Mouse (Mus musculus): ENCODE data around the gene Gas1. TPM values are rescaled to one million over a fixed set of nuclear protein-coding genes. Genes with fewer than 3 reads are reported as not detected.

The Gas1 gene
- polyA plus RNA-seq (2012; rRNA removed) = 98.9 and 130 TPM in 2 replicates

DNA sequence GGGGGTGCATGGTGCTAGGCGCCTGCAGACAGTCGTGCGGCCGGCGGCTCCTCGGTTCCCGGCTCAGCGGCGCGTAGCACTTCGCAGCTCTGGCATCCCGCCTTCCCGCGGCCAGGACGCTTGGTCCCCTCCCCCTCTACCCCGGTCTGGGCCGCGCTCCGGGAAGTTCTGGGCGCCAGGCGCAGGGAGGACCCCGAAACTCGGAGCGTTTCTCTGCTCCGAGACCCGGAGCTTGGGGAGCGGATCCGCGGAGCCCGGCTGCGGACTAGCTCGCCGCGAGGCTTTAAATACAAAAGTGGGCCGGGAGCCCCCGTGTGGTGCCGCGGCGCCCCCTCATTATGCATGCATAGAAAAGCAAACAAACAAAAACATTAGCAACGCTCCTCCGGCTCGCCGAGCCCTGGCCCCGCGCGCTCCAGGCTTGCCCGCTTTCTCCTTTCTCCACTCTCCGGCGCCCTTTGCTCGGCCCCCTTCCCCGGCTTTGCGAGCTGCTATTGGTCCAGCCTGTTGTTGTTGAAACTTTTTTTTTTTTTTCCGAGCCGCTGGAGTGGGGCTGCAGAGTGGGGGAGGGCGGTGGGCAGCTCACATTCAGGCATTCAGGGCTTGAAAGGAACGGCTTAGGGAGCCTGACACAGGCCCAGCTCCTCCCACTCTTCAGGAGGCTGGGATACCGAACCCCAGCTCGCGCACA lies at the start of gene Gas1:
Gene Gas1, minus strand, starts transcription at position 260 of the 691 bp plus-strand sequence.

